Mouse (Mus musculus) liver, adult (tissue): Measurements from ENCODE around the gene U2surp.

Experiments
- GATA4 ChIP-seq: IDR thresholded peaks from 2 replicates; pipeline ENCODE4 v1.6.1; 2014; ENCODE audit warnings: mild to moderate bottlenecking, low read length; ENCODE audit not compliant: insufficient replicate concordance

Gene U2surp

DNA sequence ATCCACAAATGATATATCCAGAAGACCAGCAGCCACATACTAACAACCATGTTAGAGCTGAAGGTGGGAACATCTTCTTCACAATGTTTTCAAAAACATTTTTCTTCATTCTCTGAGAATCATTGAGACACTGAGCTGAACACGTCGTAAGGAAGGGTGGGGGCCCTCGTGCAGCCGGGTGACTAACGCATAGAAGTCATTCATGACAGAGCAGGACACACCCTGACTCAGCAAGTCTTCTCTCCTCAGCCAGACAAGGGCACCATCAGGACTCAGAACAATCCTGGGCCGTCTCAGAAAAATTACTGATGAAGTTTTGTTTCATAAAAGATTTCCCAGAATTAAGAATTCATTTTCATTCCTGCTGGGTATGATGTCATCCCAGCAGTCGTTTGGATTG, 34.9 kb upstream of the U2surp start:
- TF ChIP-seq GATA4: no peak

DNA sequence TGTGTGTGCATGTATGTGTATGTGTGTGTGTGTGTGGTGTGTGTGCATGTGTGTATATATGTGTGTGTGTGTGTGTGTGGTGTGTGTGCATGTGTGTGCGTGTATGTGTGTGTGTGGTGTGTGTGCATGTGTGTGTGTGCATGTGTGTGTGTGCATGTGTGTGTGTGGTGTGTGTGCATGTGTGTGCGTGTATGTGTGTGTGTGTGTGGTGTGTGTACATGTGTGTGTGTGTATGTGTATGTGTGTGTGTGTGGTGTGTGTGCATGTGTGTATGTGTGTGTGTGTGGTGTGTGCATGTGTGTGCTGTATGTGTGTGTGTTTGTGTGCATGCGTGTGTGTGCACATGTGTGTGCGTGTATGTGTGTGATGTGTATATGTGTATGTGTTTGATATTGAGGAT, 32.8 kb upstream of the U2surp start:
- no peak for TF ChIP-seq GATA4

DNA sequence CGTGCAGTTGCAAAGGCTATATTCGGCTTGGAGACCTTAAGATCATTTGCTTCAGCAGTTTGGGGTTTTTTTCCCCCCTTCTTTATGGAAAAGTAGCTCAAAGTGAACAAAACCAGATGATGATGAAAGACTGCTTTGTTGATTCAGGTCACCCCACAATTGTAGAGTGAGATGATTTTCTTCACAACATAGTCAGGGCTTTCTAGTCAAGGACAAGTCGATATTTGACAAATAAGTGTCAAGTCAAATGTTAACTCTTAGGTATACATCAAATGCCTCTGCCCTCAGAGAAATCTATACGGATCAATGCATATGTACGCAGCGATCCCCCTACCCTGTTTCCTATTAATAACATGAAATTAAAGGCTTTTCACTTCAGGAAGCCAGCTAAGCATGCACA, 30.7 kb upstream of the U2surp start:
- no peak for TF ChIP-seq GATA4

DNA sequence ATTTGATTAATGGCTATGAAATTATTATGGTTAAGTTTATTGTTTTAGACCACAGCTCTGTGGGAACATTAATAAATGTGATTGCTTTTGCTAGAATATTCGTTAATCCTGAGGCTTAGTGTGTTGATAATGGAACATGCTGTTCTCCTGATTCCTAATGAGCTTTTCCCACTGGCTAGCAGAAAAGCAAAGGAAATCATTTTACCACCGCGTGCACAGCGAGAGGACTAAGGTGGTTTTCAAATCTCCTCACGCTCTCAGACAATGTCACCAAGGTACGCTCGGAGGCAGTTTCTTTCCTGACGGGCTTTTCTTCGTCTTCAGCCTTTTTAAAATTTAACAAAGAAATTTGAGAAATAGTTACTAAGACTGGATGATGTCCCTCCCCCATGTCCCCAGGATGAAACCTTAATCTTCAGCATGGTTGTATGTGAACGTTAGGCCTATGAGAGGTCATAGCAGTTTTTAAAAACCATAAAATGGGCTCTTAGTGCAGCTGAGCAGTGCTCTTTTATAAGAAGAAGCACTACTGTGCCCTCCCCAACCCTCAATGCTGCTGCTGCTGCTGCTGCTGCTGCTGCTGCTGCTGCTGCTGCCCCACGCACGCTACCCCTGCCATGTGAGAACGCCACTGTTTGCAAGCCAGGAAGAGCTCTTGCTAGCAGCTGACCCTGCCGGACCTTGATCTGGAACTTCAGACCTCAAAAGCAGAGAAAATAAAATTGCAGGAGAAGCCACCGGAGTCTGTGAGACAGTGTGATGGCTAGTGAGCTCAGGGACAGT, 30.0 kb upstream of the U2surp start:
- TF ChIP-seq GATA4: no peak

DNA sequence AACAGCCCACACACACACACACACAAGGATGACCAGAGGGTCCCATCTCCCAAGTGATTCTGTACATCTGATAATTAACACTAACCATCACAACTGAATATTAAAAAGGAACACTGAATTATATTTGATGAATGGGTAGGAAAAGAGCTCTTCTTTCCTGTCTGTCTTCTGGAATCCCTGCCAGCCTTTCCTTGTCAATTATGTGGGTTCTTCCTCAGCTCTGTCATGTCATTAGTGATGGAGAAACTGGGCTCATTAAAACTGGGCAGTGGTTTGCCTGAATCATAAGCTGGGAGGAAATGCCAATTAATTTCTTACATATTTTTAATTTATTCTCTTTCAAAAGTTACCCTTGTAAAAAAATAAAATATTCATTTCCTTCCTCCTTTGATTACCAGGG, 29.4 kb upstream of the U2surp start:
- no peak for TF ChIP-seq GATA4

DNA sequence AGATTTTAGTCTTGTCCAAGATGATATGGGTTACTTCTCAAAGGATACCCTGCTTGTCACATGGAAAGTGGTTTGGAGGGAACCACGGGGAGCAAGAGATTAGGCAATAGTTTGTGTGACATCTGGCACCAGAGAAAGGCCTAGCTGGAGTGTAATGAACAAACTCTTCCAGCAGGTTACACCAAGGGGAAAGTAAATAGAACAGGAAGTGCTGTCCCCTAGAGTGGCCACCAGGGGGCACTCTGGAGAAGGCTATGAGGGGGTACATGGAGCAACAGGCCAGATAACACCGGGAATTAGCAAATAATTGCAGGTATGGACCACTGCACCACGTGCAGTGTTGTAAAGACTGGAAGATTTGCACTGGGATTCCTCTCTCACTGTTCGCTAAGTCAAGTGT, 28.7 kb upstream of the U2surp start:
- peak; percentile 67; the same call in 1 of the 2 replicates for TF ChIP-seq GATA4

DNA sequence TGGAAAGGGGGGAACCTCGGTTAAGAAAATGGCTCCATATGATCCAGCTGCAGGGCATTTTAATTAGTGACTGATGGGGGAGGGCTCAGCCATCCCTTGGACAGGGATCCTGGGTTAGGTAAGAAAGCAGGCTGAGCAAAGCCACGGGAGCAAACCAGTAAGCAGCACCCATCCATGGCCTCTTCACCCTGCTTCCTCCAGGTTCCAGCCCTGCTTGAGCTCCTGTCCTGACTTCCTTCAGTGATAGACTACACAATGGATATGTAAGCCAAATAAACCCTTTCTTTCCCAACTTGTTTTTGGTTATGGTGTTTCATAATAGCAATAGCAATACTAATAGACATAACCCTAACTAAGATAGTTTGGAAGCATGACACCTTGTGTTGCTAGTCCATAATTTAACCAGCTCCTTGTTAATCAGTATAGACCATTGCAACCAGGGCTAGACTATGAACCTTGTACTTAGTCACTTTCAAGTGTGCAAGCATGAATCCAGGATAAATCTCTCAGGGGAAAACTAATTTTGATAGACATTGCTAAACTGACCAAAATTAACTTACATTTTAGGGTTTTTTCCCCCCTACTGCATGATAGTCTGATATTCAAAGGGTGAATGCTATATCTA, 27.5 kb upstream of the U2surp start:
- TF ChIP-seq GATA4: no peak

DNA sequence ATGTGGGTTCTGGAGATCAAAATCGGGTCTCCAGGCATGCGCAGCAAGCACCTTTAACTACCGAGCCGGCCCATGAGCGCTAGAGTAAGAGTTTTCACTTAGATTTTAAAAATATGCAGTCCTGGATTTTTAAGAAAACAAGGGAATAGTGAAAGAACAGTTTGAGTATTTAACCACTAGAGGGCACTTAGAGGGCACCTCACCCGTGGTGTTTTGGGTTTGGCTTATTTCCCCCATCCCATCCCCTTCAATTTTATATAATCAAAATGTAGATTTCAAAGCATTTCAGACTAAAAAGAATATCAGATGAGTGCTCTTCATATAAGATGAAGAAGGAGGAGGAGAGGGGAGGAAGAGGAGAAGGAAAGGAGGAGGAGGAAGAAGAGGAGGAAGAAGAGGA, 22.0 kb upstream of the U2surp start:
- no peak for TF ChIP-seq GATA4

DNA sequence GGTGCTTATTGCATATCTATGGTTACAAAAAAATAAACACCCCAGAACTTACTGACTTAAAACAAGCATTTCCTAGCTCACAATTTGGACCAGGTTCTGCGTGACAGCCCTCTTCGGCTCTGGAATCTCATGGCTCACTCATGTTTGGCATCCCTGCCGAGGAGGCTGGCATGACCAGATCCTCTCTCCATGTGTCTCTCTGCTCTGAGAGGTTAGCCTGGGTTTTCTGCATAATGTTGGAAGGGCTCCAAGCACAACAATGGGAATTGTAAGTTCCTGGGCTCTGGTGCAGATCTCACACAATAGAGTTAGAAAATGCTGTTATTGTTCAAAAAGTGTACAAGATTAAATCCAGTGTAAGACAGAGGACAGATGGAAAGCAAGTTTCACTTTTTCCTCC, 19.3 kb upstream of the U2surp start:
- no peak for TF ChIP-seq GATA4

DNA sequence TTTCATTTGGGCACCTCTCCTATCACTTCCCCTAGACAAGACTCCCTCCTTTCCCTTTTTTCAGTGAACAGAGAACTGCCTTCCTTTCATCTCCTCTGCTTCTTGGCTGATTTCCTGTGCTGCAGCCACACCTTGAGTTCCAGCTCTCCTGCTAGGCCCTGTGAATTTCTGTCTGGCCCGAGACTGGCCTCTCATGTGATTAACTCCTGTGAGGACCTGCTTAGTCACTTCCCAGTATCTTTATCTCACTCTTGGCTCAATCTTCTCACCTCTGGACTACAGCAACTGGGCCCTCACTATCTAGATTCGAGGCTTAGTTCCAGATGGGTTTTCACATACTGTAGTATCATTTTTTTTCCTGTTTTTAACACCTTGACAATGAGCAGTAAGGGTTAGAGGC, 15.9 kb upstream of the U2surp start:
- TF ChIP-seq GATA4: no peak

DNA sequence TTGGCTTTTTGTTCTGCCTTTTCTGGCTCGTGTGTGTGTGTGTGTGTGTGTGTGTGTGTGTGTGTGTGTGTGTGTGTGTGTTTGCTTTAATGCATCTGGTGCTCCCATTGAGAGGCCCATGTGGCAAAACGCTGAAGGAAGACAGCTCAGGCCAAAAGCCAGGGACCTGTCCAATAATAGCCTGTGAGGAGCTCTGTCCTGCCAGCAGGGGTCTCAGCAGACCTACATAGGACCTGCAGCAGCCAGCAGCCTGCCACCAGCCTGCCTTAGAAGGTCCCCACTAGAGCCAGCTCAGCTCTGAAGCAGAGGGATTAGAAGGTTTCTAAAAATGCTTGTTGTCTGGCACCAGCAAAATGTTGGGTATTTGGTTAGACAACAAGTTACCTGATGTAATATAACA, 14.2 kb upstream of the U2surp start:
- TF ChIP-seq GATA4: no peak

DNA sequence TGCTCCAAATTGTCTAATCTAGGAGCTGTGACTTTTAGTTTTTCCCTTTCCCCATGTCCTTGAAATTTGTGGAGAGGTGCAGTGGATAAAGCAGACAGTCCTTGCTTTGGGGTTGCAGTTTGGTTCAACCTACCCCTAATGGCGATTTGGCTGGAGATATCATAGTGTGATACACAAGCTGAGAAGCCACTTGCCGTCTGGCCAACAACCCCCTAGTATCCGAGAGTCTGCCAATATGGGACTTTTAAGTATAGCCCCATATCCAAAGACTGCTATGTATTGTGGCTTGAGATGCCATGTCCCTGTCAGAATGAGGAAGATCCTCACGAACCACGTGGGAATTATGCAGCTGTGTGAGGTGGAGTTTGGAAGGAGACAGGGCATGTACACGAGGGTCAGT, 13.6 kb upstream of the U2surp start:
- TF ChIP-seq GATA4: no peak

DNA sequence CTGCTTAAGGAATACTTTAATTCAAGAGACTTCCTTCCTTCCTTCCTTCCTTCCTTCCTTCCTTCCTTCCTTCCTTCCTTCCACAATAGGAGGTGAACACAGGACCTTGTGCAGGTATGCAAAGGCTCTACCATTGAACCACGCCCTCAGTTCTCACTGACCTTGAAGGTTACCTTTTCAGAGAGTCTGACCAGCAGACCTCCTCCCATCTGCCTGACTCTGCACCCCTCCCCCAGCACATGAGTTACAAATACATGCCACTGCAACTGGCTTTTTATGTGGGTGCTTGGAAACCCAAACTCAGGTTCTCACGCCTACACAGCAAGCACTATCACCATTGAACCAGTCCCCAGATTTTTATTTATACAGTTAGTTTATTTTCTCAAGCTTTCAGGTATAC, 10.8 kb upstream of the U2surp start:
- no peak for TF ChIP-seq GATA4

DNA sequence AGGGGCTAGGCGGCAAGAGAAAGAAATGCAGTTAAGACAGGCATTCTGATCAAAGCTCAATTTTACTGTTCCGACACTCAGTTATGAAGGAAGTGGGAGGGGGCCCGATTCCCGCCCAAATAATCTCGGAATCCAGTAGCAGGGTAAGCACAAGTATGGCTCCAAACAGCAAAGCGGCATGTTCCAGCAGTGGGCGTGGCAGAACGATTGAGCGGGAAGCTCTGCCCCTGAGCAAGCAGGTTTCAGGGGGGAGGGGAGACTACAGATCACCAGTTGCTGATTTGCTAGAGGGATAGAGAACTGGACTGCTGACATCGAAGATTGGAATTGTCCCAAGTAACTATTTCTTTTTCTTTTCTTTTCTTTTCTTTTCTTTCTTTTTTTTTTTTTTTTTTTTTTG, 9.8 kb upstream of the U2surp start:
- TF ChIP-seq GATA4: no peak

DNA sequence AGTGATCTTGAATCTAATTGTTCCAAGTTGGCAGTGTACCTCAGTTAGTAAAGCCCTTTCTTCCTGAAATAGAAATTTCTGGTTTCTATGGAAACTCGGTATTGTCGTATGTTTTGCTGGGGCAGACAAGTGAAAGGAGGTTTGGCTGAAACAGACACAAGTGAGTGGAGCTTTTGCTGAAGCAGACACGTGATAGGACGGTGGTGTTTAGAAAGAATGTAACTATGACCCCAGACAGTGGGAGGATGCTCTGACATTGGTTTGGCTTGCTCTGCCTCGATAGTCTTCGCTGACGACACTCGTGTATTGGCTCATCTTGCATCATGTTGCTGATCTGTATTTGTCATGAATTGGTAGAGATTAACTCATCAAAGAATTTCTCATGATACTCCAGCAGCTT, 9.2 kb upstream of the U2surp start:
- no peak for TF ChIP-seq GATA4

DNA sequence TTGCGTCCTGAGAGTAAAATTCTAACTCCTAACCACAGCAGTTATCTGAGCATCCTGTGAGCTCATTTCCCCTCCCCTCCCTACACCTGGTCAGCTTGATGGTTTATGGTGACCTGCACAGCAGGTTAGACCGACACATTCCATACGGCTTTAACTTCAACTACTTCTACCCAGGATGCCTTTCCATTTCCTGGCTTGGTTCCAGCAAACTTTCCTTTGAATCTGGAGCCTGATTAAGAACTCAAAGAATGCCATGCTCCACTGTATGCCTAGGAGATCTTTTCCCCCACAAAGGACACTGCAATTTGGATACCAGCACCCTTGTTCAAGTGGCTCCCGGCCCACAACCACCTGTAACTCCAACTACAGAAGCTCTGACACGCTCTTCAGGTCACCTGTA, 8.8 kb upstream of the U2surp start:
- no peak for TF ChIP-seq GATA4

DNA sequence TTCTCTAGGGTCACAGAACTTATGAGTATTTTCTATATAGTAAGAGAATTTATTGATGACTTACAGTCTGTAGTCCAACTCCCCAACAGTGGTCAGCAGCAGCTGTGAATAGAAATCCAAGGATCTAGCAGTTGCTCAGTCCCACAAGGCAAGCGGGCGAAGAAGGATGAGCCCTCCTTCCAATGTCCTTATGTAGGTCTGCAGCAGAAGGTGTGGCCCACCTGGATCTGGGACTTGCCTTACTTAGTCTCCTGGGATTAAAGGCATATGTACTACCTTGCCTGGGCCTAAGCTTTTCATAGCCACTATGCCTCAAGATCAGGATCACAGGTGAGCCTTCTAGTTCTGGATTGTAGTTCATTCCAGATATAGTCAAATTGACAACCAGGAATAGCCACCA, 2.0 kb upstream of the U2surp start:
- no peak for TF ChIP-seq GATA4
